Mouse (Mus musculus) kidney, adult 2 months (tissue): Measurements from ENCODE around the gene Kif2c.

ENCODE experiments used
- CTCF ChIP-seq: fragments of 200-500 bp; conservative IDR thresholded peaks from 2 replicates; pipeline ENCODE4 v1.5.1; 2011; ENCODE audit warnings: low read depth, mild to moderate bottlenecking, control low read depth, low read length, moderate library complexity, mixed read lengths; ENCODE audit not compliant: insufficient read depth, insufficient read length
- POLR2A ChIP-seq: fragments of 200-500 bp; IDR thresholded peaks from one replicate; pipeline ENCODE4 v1.6.1; 2011; ENCODE audit warnings: low read depth, low read length, control low read depth

GRCm38 (mm10) chr4:117202046-117202991, 19.9 kb upstream of the Kif2c start:
- no peak for TF ChIP-seq POLR2A
- TF ChIP-seq CTCF = peak; percentile 35; the same call in 1 of the 2 replicates
